Mouse (Mus musculus): Measurements from ENCODE around the gene Was. TPM values are rescaled to one million over a fixed set of nuclear protein-coding genes. Genes with fewer than 3 reads are reported as not detected.
"Not testable (repeated sequence)": the region's sequence is repeated elsewhere in the genome, so short reads cannot be mapped to it uniquely, and the experiment has no call there.

The Was gene
- polyA plus RNA-seq, 1 experiment from 2014 or later: 0.62 TPM

- 82% methylated on average over 3 of the region's 3 CpGs for WGBS
- Histone ChIP-seq H3K36me3 (ENCODE audit: control insufficient read depth, insufficient read depth, low read length) (no peaks in the 10 kb centered on the region), H3K27ac (ENCODE audit: low read length) (no peak overlapping the region), H3K4me1 (ENCODE audit: control insufficient read depth, insufficient read depth, low read length) (no peaks in the 10 kb centered on the region), H3K27me3 (ENCODE audit: control insufficient read depth, insufficient read depth, low read length) (no peaks in the 10 kb centered on the region), H3K4me3 (replicated peaks; ENCODE audit: low read length) (no peak overlapping the region), H3K9me3 (replicated peaks; ENCODE audit: control insufficient read depth, low read length) (no peaks in the 10 kb centered on the region), H3K4me2 (ENCODE audit: low read depth, low read length) (no peak overlapping the region), H3K9ac (ENCODE audit: low read length) (no peak overlapping the region)
- ATAC-seq (ENCODE audit: insufficient read depth, low FRiP score): no peak
These were observed 14.7 kb upstream of the Was start for GRCm38 (mm10) chrX:8105019-8105418.

- ATAC-seq (ENCODE audit: insufficient read depth, low FRiP score): no peak
These were observed 11.9 kb upstream of the Was start for GRCm38 (mm10) chrX:8102213-8102668.

GRCm38 (mm10) chrX:8101017-8101416 lies 10.7 kb upstream of the Was start:
- WGBS: 25% methylated on average over 3 of the region's 3 CpGs
- no peak for ATAC-seq (ENCODE audit: insufficient read depth, low FRiP score)
- H3K27me3 ChIP-seq (ENCODE audit: control insufficient read depth, insufficient read depth, low read length): no peaks in the 10 kb centered on the region
- H3K27ac ChIP-seq (ENCODE audit: low read length): no peak overlapping the region
- H3K4me3 ChIP-seq (replicated peaks; ENCODE audit: low read length): no peak overlapping the region
- H3K9ac ChIP-seq (ENCODE audit: low read length): no peak overlapping the region
- no peak overlapping the region for H3K4me2 ChIP-seq (ENCODE audit: low read depth, low read length)
- H3K4me1 ChIP-seq (ENCODE audit: control insufficient read depth, insufficient read depth, low read length): no peaks in the 10 kb centered on the region
- no peaks in the 10 kb centered on the region for H3K9me3 ChIP-seq (replicated peaks; ENCODE audit: control insufficient read depth, low read length)
- no peaks in the 10 kb centered on the region for H3K36me3 ChIP-seq (ENCODE audit: control insufficient read depth, insufficient read depth, low read length)

More at GRCm38 (mm10) chrX:8102213-8102668, 11.9 kb upstream of the Was start:
- Histone ChIP-seq H3K36me3 (ENCODE audit: control insufficient read depth, insufficient read depth, low read length) (no peaks in the 10 kb centered on the region), H3K27ac (ENCODE audit: low read length) (no peak overlapping the region), H3K4me1 (ENCODE audit: control insufficient read depth, insufficient read depth, low read length) (no peaks in the 10 kb centered on the region), H3K4me3 (replicated peaks; ENCODE audit: low read length) (no peak overlapping the region), H3K27me3 (ENCODE audit: control insufficient read depth, insufficient read depth, low read length) (no peaks in the 10 kb centered on the region), H3K4me2 (ENCODE audit: low read depth, low read length) (no peak overlapping the region), H3K9ac (ENCODE audit: low read length) (no peak overlapping the region), H3K9me3 (replicated peaks; ENCODE audit: control insufficient read depth, low read length) (no peaks in the 10 kb centered on the region)
- WGBS: 54% methylated on average over 7 of the region's 7 CpGs

DNA sequence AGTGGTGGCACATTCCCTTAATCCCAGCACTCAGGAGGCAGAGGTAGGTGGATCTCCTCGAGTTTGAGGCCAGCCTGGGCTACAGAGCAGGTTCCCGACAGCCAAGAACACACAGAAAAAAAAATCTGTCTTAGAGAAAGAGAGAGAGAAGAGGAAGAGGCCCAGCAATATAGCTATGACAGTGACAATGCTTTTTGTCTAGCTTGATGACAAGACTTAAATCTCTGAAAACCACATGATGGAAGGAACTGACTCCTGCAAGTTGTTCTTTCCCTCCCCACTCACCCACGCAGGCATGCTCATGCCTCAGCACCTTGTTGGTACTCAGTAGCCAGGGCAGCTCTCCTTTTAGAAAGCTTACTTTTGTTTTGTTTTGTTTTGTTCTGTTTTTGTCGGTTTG lies 9.1 kb upstream of the Was start:
- no peaks in the 10 kb centered on the region for H3K36me3 ChIP-seq (ENCODE audit: control insufficient read depth, insufficient read depth, low read length)
- H3K27ac ChIP-seq (ENCODE audit: low read length): no peak overlapping the region
- H3K4me3 ChIP-seq (replicated peaks; ENCODE audit: low read length): no peak overlapping the region
- H3K4me2 ChIP-seq (ENCODE audit: low read depth, low read length): no peak overlapping the region
- H3K9ac ChIP-seq (ENCODE audit: low read length): no peak overlapping the region
- no peaks in the 10 kb centered on the region for H3K27me3 ChIP-seq (ENCODE audit: control insufficient read depth, insufficient read depth, low read length)
- no peaks in the 10 kb centered on the region for H3K9me3 ChIP-seq (replicated peaks; ENCODE audit: control insufficient read depth, low read length)
- WGBS: 58% methylated on average over 4 of the region's 4 CpGs
- ATAC-seq (ENCODE audit: insufficient read depth, low FRiP score): no peak
- no peaks in the 10 kb centered on the region for H3K4me1 ChIP-seq (ENCODE audit: control insufficient read depth, insufficient read depth, low read length)

DNA sequence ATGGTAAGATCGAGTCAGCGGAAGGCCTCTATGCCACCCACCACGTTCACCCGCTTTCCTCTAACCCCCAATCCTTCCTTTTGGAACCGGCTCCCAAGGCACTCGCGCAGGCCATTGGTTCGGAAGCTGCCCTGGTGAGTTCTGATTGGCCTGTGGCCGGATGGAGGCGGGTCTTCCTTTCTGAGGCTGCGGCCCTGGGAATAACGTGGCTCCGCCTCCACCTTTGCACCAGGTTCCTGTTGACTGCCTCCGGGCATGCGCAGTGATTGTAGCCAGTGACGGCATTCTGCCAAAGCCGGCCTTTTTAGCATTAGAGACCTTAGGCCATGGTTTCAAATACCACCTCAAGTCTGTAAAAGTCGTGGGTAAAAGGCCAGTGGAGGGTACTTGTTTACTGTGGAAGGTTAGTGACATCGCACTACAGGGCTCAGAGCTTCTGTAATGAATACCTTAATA lies 6.5 kb upstream of the Was start:
- Histone ChIP-seq H3K9ac (ENCODE audit: low read length) (peak overlapping the region; percentile 60), H3K27ac (ENCODE audit: low read length) (0 out of 2 replicates have a peak overlapping the region, but pooled peaks have one; percentile 42), H3K4me3 (replicated peaks; ENCODE audit: low read length) (peak overlapping the region; percentile 39), H3K9me3 (replicated peaks; ENCODE audit: control insufficient read depth, low read length) (no peaks in the 10 kb centered on the region), H3K4me1 (ENCODE audit: control insufficient read depth, insufficient read depth, low read length) (no peaks in the 10 kb centered on the region), H3K27me3 (ENCODE audit: control insufficient read depth, insufficient read depth, low read length) (no peaks in the 10 kb centered on the region), H3K36me3 (ENCODE audit: control insufficient read depth, insufficient read depth, low read length) (no peaks in the 10 kb centered on the region), H3K4me2 (ENCODE audit: low read depth, low read length) (peak overlapping the region; percentile 46)
- 16% methylated on average over 19 of the region's 19 CpGs for WGBS
- ATAC-seq (ENCODE audit: insufficient read depth, low FRiP score): peak; percentile 97

DNA sequence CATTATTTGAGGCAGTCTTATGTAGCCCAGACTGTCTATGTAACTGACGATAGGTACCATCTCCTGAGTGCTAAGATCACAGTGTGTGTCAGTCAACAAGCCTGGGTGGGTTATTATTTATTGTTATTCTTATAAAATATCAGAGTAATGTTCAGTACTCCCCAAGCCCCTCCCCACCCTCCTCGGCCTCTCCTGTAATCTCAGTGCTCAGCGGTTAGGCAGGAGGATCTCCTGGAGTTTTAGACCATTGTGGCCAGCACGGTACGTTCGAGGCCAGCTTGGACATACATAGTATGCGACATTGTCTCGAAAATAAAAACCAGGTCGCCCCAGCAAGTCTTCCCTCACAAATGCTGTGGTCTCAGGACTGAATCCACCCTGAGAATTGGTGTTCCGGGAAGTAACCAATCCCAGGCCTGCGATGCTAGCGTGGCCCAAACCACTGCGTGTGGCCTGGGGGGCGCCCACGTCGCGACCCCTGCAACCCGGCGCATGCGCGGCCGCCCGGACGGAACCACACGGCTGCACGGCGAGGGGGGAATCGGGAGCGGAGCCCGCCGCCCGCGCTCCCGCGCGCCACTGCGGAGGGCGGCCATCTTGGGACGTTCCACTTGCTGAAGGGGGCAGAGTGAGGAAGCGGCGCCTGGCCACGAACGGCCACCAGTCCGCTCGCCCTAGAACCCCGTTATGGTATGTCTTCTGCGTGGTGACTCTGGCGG lies 5.9 kb upstream of the Was start:
- peak; percentile 93 for ATAC-seq (ENCODE audit: insufficient read depth, low FRiP score)

DNA sequence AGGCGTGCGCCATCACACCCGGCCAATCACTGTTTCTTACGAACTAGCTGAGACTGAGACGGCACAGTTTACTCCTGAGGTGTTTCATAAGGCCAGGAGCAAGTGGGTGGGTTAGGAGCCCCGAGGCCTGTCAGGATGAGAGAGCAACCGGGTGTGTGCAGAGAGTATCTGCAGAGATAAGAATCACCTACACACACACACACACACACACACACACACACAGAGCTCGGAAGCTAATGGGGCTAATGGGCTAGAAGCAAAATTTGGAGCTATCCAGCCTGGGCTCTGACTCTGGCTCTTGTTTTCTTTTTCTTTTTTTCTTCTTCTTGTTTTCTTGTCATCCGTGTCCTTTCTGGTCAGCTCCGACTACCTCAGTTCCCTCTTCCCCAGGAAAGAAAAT lies 5.2 kb upstream of the Was start:
- H3K4me2 ChIP-seq (ENCODE audit: low read depth, low read length): peak overlapping the region; percentile 46
- no peak overlapping the region for H3K27ac ChIP-seq (ENCODE audit: low read length)
- H3K4me3 ChIP-seq (replicated peaks; ENCODE audit: low read length): peak overlapping the region; percentile 38
- 75% methylated on average over 10 of the region's 10 CpGs for WGBS
- no peak for ATAC-seq (ENCODE audit: insufficient read depth, low FRiP score)
- H3K36me3 ChIP-seq (ENCODE audit: control insufficient read depth, insufficient read depth, low read length): no peaks in the 10 kb centered on the region
- no peaks in the 10 kb centered on the region for H3K27me3 ChIP-seq (ENCODE audit: control insufficient read depth, insufficient read depth, low read length)
- H3K9ac ChIP-seq (ENCODE audit: low read length): no peak overlapping the region
- H3K4me1 ChIP-seq (ENCODE audit: control insufficient read depth, insufficient read depth, low read length): no peaks in the 10 kb centered on the region
- no peaks in the 10 kb centered on the region for H3K9me3 ChIP-seq (replicated peaks; ENCODE audit: control insufficient read depth, low read length)

More for the DNA sequence above, 5.9 kb upstream of the Was start:
- H3K9ac ChIP-seq (ENCODE audit: low read length): 0 out of 2 replicates have a peak overlapping the region, but pooled peaks have one; percentile 50
- not testable (repeated sequence) for H3K9me3 ChIP-seq (replicated peaks; ENCODE audit: control insufficient read depth, low read length); H3K4me1 ChIP-seq (ENCODE audit: control insufficient read depth, insufficient read depth, low read length); H3K36me3 ChIP-seq (ENCODE audit: control insufficient read depth, insufficient read depth, low read length); H3K27ac ChIP-seq (ENCODE audit: low read length); H3K27me3 ChIP-seq (ENCODE audit: control insufficient read depth, insufficient read depth, low read length)
- H3K4me2 ChIP-seq (ENCODE audit: low read depth, low read length): peak overlapping the region; percentile 46
- peak overlapping the region; percentile 38 for H3K4me3 ChIP-seq (replicated peaks; ENCODE audit: low read length)
- 17% methylated on average over 15 of the region's 48 CpGs for WGBS

GRCm38 (mm10) chrX:8090954-8091347 lies 653 bp upstream of the Was start:
- H3K27ac ChIP-seq (ENCODE audit: low read length); H3K9ac ChIP-seq (ENCODE audit: low read length); H3K4me3 ChIP-seq (replicated peaks; ENCODE audit: low read length); H3K4me1 ChIP-seq (ENCODE audit: control insufficient read depth, insufficient read depth, low read length); ATAC-seq (ENCODE audit: insufficient read depth, low FRiP score); H3K36me3 ChIP-seq (ENCODE audit: control insufficient read depth, insufficient read depth, low read length); H3K9me3 ChIP-seq (replicated peaks; ENCODE audit: control insufficient read depth, low read length); H3K27me3 ChIP-seq (ENCODE audit: control insufficient read depth, insufficient read depth, low read length); H3K4me2 ChIP-seq (ENCODE audit: low read depth, low read length): not testable (repeated sequence)
- WGBS: 81% methylated on average over 4 of the region's 5 CpGs

- WGBS: 76% methylated on average over 3 of the region's 3 CpGs
These were observed 552 bp downstream of the Was start for GRCm38 (mm10) chrX:8089746-8090145.

More at GRCm38 (mm10) chrX:8089746-8090145, 552 bp downstream of the Was start:
- Histone ChIP-seq H3K27me3 (ENCODE audit: control insufficient read depth, insufficient read depth, low read length) (no peaks in the 10 kb centered on the region), H3K9ac (ENCODE audit: low read length) (no peak overlapping the region), H3K4me3 (replicated peaks; ENCODE audit: low read length) (0 out of 2 replicates have a peak overlapping the region, but pooled peaks have one; percentile 2), H3K4me1 (ENCODE audit: control insufficient read depth, insufficient read depth, low read length) (no peaks in the 10 kb centered on the region), H3K9me3 (replicated peaks; ENCODE audit: control insufficient read depth, low read length) (no peaks in the 10 kb centered on the region), H3K27ac (ENCODE audit: low read length) (no peak overlapping the region), H3K36me3 (ENCODE audit: control insufficient read depth, insufficient read depth, low read length) (no peaks in the 10 kb centered on the region), H3K4me2 (ENCODE audit: low read depth, low read length) (no peak overlapping the region)
- ATAC-seq (ENCODE audit: insufficient read depth, low FRiP score): no peak

Measured in stomach, embryonic 16.5 days (tissue).